ENCODE assay signal across 12 mouse cellular contexts in the genomic region with DNA sequence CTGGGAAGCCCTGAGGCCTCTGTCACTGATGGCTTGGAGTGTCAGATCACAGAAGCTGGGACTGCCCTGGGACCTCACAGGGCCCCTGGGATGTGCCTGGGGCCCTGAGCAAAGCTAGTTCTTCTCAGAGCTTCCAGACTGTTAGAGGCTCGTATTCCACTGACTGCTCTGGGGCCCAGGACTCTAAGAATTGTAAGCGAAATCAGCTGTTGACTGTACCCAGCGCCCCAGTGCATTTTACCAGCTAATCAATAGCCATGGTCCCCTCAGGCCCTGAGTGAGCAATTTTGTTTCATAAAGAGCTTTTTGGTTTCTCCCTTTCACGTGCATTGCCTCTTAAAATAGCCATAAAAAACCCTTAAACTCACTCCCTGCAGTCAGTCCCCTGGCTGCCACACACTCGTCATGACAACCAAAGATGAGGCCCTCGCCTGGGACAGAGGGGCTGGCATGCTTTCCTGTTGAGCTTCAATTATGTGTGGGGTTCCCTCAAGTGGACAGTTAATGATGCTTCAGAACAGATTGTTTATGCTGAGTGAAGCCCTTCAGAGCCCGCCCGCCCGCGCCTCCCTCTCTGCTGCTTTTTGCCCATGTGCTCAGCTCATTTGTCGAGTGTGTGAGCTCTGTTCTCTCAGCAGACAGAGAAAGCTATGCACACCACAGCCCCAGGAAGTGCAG. TPM values are rescaled to one million over a fixed set of nuclear protein-coding genes. Genes with fewer than 3 reads are reported as not detected.
DNase-seq lines count a peak whose midpoint lies in the region; TF ChIP-seq lines count a peak whose summit lies in the region.
"Had no signal": no experiment of that assay in that cellular context is flagged by ENCODE, and none has a peak within 500 bp of the region (broad histone marks: within the 10 kb centered on the region; RNA-seq: fewer than 3 reads in every experiment).

No protein-coding gene starts in this region.

- H3K27me3 ChIP-seq in heart, embryonic 10.5 days (ENCODE audit: insufficient read depth, poor library complexity, severe bottlenecking) = no peaks in the 10 kb centered on the region
- H3K27me3 ChIP-seq in cerebellum, adult 2 months (ENCODE audit: control insufficient read depth, insufficient read depth, low read length) = no peaks in the 10 kb centered on the region

- DNase-seq in heart, embryonic 10.5 days (ENCODE audit: low spot score) = no peak
- no peak for DNase-seq in heart, postnatal 36 days
- peak; percentile 10 for DNase-seq in right cerebral cortex, adult 18-20 months
- DNase-seq in right cerebral cortex, postnatal 14 days = no peak
- peak; percentile 7 for DNase-seq in lung, postnatal 14 days
- DNase-seq in spleen, adult 12 weeks (ENCODE audit: low spot score) = no peak
- no peak for DNase-seq in cerebellum, adult 2 months
- DNase-seq in urinary bladder, adult 18-20 months (ENCODE audit: low spot score in 2 of 2) = no peak

- intact Hi-C loops in heart, postnatal 36 days (cut with DNase I) = no loop called here

- H3K9me3 ChIP-seq in heart, embryonic 10.5 days = no peaks in the 10 kb centered on the region

- H3K4me3 ChIP-seq in heart, embryonic 10.5 days = no peak overlapping the region
- no peak overlapping the region for H3K4me3 ChIP-seq in cerebellum, adult 2 months (replicated peaks; ENCODE audit: insufficient read depth, low read depth, low read length)

- peak overlapping the region; percentile 54 for H3K27ac ChIP-seq in heart, embryonic 10.5 days
- H3K27ac ChIP-seq in cerebellum, adult 2 months (ENCODE audit: insufficient read depth, low read length) = no peak overlapping the region

- TF ChIP-seq POLR2A in cerebellum, adult 2 months (IDR thresholded peaks at IDR 0.05; ENCODE audit: borderline replicate concordance, insufficient read depth, low read length) = no peak

- H3K36me3 ChIP-seq in heart, embryonic 10.5 days = peaks cover 35% of the 10 kb centered on the region

- H3K4me1 ChIP-seq in heart, embryonic 10.5 days = peaks cover 25% of the 10 kb centered on the region
- H3K4me1 ChIP-seq in cerebellum, adult 2 months (ENCODE audit: control insufficient read depth, insufficient read depth, low read length) = peaks cover 3% of the 10 kb centered on the region

- 62% methylated on average over 11 of the region's 11 CpGs for WGBS in heart, embryonic 10.5 days
- 66% methylated on average over 11 of the region's 11 CpGs for WGBS in cerebellum, adult 2 months

- TF ChIP-seq CTCF in cerebellum, adult 2 months (IDR thresholded peaks at IDR 0.05; ENCODE audit: borderline replicate concordance, insufficient read depth, low read depth, low read length) = no peak

RNA-seq across cellular contexts. Expression of a gene that starts 25.2 kb away (rescaled TPM):
- 70.9 and 85.7 TPM in 2 replicates for polyA plus RNA-seq in heart, embryonic 10.5 days (2016; fragmentation: Nextera tagmentation; extraction: Ambion mirVana)
- total RNA-seq in heart, postnatal 36 days (2021) = 10 to 100 TPM; 18.7 to 19.2 TPM
- polyA plus RNA-seq in cerebellum, adult 2 months (2012; rRNA removed) = 66.3 and 72.1 TPM in 2 replicates

RNA-seq across cellular contexts. Expression of a gene that starts 25.3 kb away (rescaled TPM):
- 2.3 and 2.4 TPM in 2 replicates for polyA plus RNA-seq in heart, embryonic 10.5 days (2016; fragmentation: Nextera tagmentation; extraction: Ambion mirVana)
- total RNA-seq in heart, postnatal 36 days (2021) = under 1 TPM; 0.78 to 0.81 TPM
- 3.2 and 4.3 TPM in 2 replicates for polyA plus RNA-seq in cerebellum, adult 2 months (2012; rRNA removed)

RNA-seq across cellular contexts. Expression of a gene that starts 37.2 kb away (rescaled TPM):
- polyA plus RNA-seq in heart, embryonic 10.5 days (2016; fragmentation: Nextera tagmentation; extraction: Ambion mirVana) = 1.3 and 1.5 TPM in 2 replicates
- not detected for total RNA-seq in heart, postnatal 36 days (2021)
- polyA plus RNA-seq in cerebellum, adult 2 months (2012; rRNA removed) = 0.76 and 1.2 TPM in 2 replicates
- total RNA-seq: heart, postnatal 25 days had no signal
- polyA plus RNA-seq: liver, embryonic 16.5 days; spleen, adult 2 months had no signal

RNA-seq across cellular contexts. Expression of a gene that starts 39.8 kb away (rescaled TPM):
- 13.6 and 14.4 TPM in 2 replicates for polyA plus RNA-seq in heart, embryonic 10.5 days (2016; fragmentation: Nextera tagmentation; extraction: Ambion mirVana)
- 10 to 100 TPM; 11.9 to 12.5 TPM for total RNA-seq in heart, postnatal 36 days (2021)
- 37.4 and 37.7 TPM in 2 replicates for polyA plus RNA-seq in cerebellum, adult 2 months (2012; rRNA removed)

RNA-seq across cellular contexts. Expression of a gene that starts 39.9 kb away (rescaled TPM):
- polyA plus RNA-seq in heart, embryonic 10.5 days (2016; fragmentation: Nextera tagmentation; extraction: Ambion mirVana) = not detected in 2 replicates
- not detected for total RNA-seq in heart, postnatal 36 days (2021)
- polyA plus RNA-seq in cerebellum, adult 2 months (2012; rRNA removed) = not detected in 2 replicates
- total RNA-seq: heart, postnatal 25 days had no signal
- polyA plus RNA-seq: cortical plate, adult 2 months; liver, embryonic 16.5 days; spleen, adult 2 months had no signal

Comparison
In these comparisons a context has a peak if more than half of its experiments do, and no peak if none do; other contexts are left out.
1. DNase-seq: peak in right cerebral cortex, adult 18-20 months (single experiment) and lung, postnatal 14 days (single experiment); none in heart, embryonic 10.5 days (single experiment), heart, postnatal 36 days (0 of 2), right cerebral cortex, postnatal 14 days (single experiment), spleen, adult 12 weeks (single experiment), cerebellum, adult 2 months (0 of 2) and urinary bladder, adult 18-20 months (0 of 2).